Mouse (Mus musculus) small intestine, adult 2 months (tissue): Measurements from ENCODE around the gene Gm9913. TPM values are rescaled to one million over a fixed set of nuclear protein-coding genes. Genes with fewer than 3 reads are reported as not detected.

Experiments used
- H3K27ac ChIP-seq: fragments of 200-500 bp; 2 replicates; pipeline ENCODE4 v1.5.1; 2012; ENCODE audit warnings: low read depth, low read length, control low read depth, inconsistent platforms; ENCODE audit not compliant: insufficient read depth
- H3K27me3 ChIP-seq: fragments of 200-500 bp; 2 replicates; pipeline ENCODE4 v1.6.1; 2012; ENCODE audit warnings: mild to moderate bottlenecking, moderate library complexity, low read length, inconsistent platforms; ENCODE audit not compliant: control insufficient read depth, insufficient read depth
- H3K36me3 ChIP-seq: fragments of 200-500 bp; 2 replicates; pipeline ENCODE4 v1.6.1; 2012; ENCODE audit warnings: mild to moderate bottlenecking, low read length, control low read depth, inconsistent platforms; ENCODE audit not compliant: control insufficient read depth, insufficient read depth
- H3K4me1 ChIP-seq: fragments of 200-500 bp; 2 replicates; pipeline ENCODE4 v1.6.1; 2012; ENCODE audit warnings: low read length, inconsistent platforms, mixed read lengths; ENCODE audit not compliant: control insufficient read depth, insufficient read depth, insufficient read length
- H3K4me3 ChIP-seq: fragments of 200-500 bp; 2 replicates; pipeline ENCODE4 v1.5.1; 2012; ENCODE audit warnings: low read depth, mild to moderate bottlenecking, control low read depth, inconsistent platforms, low read length, moderate library complexity
- CTCF ChIP-seq: fragments of 200-500 bp; IDR thresholded peaks from 2 replicates; pipeline ENCODE4 v1.5.1; 2012; ENCODE audit warnings: low read depth, mild to moderate bottlenecking, control low read depth, inconsistent platforms, low read length, moderate library complexity, mixed read lengths; ENCODE audit not compliant: insufficient replicate concordance, insufficient read length; ENCODE audit errors: extremely low read depth
- POLR2A ChIP-seq: fragments of 200-500 bp; IDR thresholded peaks from 2 replicates; pipeline ENCODE4 v1.6.1; 2012; ENCODE audit warnings: low read depth, mild to moderate bottlenecking, control low read depth, inconsistent platforms, low read length, moderate library complexity
- WGBS: fragments of 180-500 bp; shearing (Covaris S2); methylation state at CpG from one replicate; pipeline ENCODE4 v1.1.7; 2018; 5-methylcytosine and 5-hydroxymethylcytosine counted together
- polyA plus RNA-seq: library from polyadenylated mRNA; depleted of rRNA; stranded (reverse); fragments of >200 nt; gene quantifications from 2 replicates; pipeline ENCODE4 v1.2.3, GENCODE M21; 2012

The Gm9913 gene
- polyA plus RNA-seq, 1 experiment = 0.18 TPM

DNA sequence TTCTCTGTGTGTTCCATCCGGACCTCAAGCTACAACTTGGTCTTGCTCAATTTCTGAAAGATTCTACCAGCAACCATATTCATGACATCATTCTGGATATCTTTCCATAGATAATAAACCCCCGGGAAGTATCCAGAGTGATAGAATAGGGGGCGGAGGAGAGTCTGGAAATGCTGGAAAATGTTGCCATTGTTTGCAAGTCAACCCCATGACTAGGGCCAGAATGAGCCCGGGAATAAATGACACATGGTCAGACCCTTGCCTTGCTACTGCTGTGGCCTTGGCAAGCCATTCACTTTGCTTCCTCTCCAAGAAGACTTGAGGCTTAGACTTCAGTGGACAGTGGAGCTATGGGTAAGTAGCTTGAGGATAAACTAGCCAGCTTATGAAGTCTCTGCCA is 7.0 kb downstream of the Gm9913 start:
- 64% methylated on average over 4 of the region's 4 CpGs for WGBS
- no peak overlapping the region for H3K27ac ChIP-seq
- H3K27me3 ChIP-seq = no peaks in the 10 kb centered on the region
- peaks cover 3% of the 10 kb centered on the region; the same call in 1 of the 2 replicates for H3K4me1 ChIP-seq
- H3K4me3 ChIP-seq = no peak overlapping the region
- TF ChIP-seq CTCF (no peak), POLR2A (no peak)
- no peaks in the 10 kb centered on the region for H3K36me3 ChIP-seq

DNA sequence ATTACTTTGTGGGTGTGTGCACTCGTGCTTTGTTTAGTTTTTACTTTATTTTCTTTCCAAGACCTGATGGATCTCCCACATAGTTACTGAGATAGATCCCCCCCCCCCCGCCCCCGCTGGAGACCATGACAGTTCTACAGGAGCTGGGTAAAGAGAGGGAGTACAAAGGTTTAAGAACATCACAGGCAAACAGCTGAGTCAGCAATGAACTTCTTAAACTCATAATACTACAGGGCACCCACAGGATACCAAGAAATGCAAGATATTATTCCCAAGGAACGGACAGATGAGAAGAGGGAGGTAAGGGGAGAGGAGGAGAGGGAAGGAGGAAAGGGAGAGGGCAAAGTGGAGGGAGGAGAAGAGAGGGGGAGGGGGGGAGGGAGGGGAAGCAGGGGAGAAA is 7.7 kb downstream of the Gm9913 start:
- no peak for TF ChIP-seq POLR2A
- no peak for TF ChIP-seq CTCF
- H3K4me3 ChIP-seq = no peak overlapping the region
- H3K36me3 ChIP-seq = no peaks in the 10 kb centered on the region
- H3K4me1 ChIP-seq = peaks cover 3% of the 10 kb centered on the region; the same call in 1 of the 2 replicates
- H3K27ac ChIP-seq = no peak overlapping the region
- WGBS = 77% methylated on average over 4 of the region's 4 CpGs
- no peaks in the 10 kb centered on the region for H3K27me3 ChIP-seq

DNA sequence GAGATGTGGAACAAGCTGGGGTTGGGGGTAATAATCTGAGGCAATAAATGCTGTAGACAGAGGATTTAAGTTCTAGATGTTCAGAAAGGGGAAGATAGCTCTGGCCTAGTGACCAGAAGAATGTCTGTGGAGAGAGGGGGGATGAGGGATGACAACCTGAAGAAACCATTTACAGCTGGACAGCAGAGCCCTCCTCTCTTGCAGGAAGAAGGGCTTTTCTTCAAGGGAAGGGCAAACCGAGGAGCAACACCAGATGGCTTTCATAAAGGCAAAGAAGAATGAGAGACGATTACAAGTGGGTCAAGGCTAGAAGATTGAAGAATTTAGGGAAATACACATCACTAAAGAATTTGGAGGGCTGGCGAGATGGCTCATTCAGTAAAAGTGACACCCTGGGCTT is 9.5 kb downstream of the Gm9913 start:
- H3K4me1 ChIP-seq = no peaks in the 10 kb centered on the region
- WGBS = 67% methylated on average over 3 of the region's 3 CpGs
- no peak overlapping the region for H3K27ac ChIP-seq
- H3K4me3 ChIP-seq = no peak overlapping the region
- H3K36me3 ChIP-seq = no peaks in the 10 kb centered on the region
- no peak for TF ChIP-seq POLR2A
- no peak for TF ChIP-seq CTCF
- no peaks in the 10 kb centered on the region for H3K27me3 ChIP-seq

- Histone ChIP-seq H3K27me3 (no peaks in the 10 kb centered on the region), H3K4me1 (no peaks in the 10 kb centered on the region)
Observed at GRCm38 (mm10) chr2:125515291-125516057, 10.6 kb downstream of the Gm9913 start.

DNA sequence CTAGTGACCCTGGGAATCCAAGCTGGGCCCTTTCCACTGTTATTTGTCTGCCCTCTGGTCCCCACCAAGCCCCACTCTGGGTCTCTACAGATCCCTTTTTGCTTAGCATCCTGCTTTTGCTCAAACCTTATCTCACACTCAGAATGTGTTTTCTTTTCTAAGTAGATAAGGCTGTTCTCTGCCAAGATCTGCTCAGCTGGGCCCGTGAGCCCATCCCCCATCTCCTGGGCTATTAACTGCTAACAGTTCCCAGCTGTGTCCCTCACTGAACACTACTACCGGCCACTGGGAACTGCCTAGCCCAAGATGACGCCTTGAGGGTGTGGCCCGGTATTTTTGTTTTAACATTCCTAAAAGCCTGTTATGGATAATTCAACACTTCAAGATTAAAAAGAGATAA is 11.7 kb downstream of the Gm9913 start:
- 16% methylated on average over 4 of the region's 4 CpGs for WGBS
- Histone ChIP-seq H3K36me3 (no peaks in the 10 kb centered on the region), H3K4me3 (no peak overlapping the region), H3K27me3 (no peaks in the 10 kb centered on the region), H3K27ac (no peak overlapping the region), H3K4me1 (no peaks in the 10 kb centered on the region)
- TF ChIP-seq POLR2A (no peak), CTCF (no peak)

More at GRCm38 (mm10) chr2:125515291-125516057, 10.6 kb downstream of the Gm9913 start:
- Histone ChIP-seq H3K36me3 (no peaks in the 10 kb centered on the region), H3K27ac (no peak overlapping the region), H3K4me3 (no peak overlapping the region)
- 67% methylated on average over 12 of the region's 12 CpGs for WGBS
- no peak for TF ChIP-seq CTCF
- no peak for TF ChIP-seq POLR2A

GRCm38 (mm10) chr2:125525484-125525883 is 20.6 kb downstream of the Gm9913 start:
- Histone ChIP-seq H3K27me3 (no peaks in the 10 kb centered on the region), H3K36me3 (no peaks in the 10 kb centered on the region), H3K4me3 (no peak overlapping the region), H3K4me1 (peaks cover 2% of the 10 kb centered on the region; the same call in 1 of the 2 replicates), H3K27ac (no peak overlapping the region)
- 80% methylated on average over 2 of the region's 2 CpGs for WGBS
- no peak for TF ChIP-seq POLR2A
- TF ChIP-seq CTCF = no peak

GRCm38 (mm10) chr2:125526566-125526965 is 21.7 kb downstream of the Gm9913 start:
- WGBS = 51% methylated on average over 5 of the region's 5 CpGs
- Histone ChIP-seq H3K36me3 (no peaks in the 10 kb centered on the region), H3K27me3 (no peaks in the 10 kb centered on the region), H3K4me1 (peaks cover 2% of the 10 kb centered on the region; the same call in 1 of the 2 replicates), H3K4me3 (no peak overlapping the region), H3K27ac (no peak overlapping the region)
- TF ChIP-seq POLR2A (no peak), CTCF (no peak)
